Mouse (Mus musculus) frontal cortex, adult (tissue): ENCODE data around the gene Me1.
A peak's percentile ranks its signal among the peaks of the same experiment; 100 is the strongest.
"Not testable (repeated sequence)": the region's sequence is repeated elsewhere in the genome, so short reads cannot be mapped to it uniquely, and the experiment has no call there.

Source experiments
- ATAC-seq: cut with Nextera tagmentation; 2 replicates; pipeline ENCODE4 v1.9.2; 2017; ENCODE audit warnings: mild to moderate bottlenecking, moderate library complexity, mixed read lengths; ENCODE audit not compliant: low TSS enrichment

Me1 gene

DNA sequence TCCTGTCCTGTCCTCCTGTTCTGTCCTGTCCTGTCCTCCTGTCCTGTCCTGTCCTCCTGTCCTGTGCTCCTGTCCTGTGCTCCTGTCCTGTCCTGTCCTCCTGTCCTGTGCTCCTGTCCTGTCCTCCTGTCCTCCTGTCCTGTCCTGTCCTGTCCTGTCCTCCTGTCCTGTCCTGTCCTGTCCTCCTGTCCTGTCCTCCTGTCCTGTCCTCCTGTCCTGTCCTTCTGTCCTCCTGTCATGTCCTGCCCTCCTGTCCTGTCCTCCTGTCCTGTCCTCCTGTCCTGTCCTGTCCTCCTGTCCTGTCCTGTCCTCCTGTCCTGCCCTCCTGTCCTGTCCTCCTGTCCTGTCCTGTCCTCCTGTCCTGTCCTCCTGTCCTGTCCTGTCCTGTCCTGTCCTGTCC, 98.8 kb downstream of the Me1 start:
- not testable (repeated sequence) for ATAC-seq

DNA sequence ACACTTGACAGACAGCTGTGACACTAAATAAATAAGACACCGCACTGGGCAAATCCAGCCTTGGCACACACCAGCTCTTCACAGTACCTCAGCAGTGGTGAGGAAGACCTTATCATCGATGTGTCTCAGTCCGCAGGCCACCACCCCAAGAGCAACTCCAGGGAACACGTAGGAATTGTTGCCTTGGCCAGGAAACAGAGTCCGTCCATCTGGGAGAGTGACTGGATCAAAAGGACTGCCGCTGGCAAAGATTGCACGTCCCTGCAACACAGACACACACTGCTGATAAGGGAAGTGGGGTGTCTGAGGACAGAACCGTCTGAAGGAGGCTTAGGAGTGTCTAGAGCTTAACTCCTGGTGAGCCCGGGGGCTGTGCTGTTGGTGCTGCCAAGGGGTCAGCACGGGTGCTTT, 101.4 kb downstream of the Me1 start:
- not testable (repeated sequence) for ATAC-seq

DNA sequence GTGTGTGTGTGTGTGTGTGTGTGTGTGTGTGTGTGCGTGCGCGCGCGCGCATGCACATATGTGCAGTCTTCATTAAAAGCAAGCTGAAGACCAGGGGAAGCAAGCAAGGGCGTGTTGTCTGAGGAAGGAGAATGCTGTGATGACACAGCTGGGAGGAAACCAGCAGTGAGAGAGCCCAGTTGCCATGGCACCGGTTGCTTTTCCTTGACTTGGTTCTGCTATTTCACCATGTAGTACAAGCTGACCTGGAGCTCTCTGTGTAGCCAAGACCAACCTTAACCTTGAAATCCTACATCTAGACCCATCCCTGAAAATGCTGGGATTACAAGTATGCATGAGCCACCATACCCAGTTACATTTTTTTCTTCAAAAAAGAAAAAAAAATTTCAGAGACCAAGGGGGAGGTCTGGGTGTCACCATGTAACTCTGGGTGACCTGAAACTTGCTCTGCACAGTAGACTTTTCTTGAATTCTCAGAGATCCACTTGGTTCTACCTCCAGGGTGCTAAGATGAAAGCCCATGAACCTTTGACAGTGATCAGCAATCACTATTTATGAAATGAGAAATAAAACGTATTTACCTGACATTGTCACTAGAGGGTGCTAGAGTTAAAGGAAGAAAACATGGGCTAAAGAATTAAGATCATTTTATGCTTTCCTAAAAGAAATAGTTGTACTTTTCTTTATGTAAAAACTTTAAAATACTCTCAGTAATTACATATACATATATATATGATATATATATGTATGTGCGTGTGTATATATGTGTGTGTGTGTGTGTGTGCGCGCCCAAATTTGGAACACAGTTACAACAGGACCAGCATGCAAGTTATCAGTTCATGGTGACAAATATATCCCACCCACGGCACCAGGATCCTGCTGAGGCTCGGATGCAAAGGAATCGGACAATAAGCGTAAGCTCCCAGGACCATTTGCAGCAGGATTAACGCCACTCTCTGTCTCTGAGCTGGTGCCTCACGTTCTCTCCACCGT, 102.8 kb downstream of the Me1 start:
- peak; percentile 76 for ATAC-seq

DNA sequence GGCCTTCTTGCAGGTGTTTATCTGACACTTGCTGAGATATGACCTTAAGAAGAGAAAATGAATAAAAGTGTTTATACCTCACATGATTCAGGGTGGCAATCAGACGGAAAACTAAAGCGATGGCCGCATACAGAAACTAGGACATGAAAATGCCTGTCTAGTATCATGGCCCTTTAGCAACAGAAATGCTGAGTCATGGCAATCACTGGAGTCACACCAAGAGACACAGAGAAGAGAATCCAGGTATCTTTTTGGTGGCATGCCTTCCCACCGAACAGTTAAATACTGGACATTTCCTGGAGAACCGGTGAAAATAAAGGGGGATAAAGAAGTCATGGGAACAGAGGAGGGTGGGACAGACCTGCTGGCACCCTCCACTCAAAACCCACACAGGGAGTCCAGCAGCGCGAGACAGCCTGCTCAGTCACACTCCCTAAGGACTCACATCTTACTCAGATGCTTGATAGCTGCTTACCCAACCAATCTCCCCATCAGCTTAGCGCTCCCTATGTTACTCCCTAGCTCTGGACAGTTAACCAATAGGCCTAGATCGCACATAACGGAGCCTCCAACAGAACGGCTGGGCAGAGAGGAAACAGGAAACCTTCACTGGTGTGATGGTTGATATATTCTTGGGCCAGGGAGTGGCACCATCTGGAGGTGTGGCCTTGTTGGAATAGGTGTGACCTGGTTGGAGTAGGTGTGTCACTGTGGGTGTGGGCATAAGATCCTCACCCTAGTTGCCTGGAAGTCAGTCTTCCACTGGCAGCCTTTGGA, 108.5 kb downstream of the Me1 start:
- no peak for ATAC-seq

DNA sequence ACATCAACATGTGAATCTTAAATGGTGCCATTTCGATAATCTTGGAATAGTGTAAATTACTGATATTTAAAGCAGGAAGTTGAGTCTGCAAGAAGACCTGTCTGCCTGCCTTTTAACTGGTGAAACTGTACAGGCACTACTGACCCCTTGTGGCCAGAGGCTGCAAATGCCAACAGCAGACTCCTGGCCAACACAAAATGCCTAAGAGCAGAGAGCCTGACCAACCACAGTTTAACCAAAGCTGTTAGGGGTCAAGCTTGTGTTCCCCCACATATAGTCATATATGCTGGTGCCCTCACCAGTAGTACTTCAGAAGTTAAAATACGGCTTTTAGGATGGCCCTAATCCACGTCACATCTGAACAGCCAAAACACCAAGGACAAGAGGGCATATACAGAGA, 112.0 kb downstream of the Me1 start:
- peak; percentile 88 for ATAC-seq

DNA sequence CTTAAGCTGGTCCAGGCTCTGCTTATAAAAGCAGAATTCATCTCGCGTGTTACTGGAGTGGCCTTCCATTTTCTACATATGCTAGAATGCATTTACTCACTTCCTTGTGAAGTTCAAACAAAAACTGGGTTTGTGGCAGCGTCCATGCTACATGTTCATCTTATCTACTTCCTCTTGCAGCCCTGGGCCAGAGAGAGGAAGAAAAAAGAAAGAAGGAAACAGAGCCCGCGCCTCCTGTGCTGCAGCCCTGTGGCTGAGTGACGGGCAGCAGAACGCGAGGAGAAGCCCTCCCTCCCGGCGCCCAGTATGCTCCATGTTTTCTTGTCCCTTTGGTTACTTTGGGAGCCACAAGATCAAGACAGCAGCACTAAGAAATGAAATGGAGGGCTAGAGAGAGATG, 116.1 kb downstream of the Me1 start:
- no peak for ATAC-seq

DNA sequence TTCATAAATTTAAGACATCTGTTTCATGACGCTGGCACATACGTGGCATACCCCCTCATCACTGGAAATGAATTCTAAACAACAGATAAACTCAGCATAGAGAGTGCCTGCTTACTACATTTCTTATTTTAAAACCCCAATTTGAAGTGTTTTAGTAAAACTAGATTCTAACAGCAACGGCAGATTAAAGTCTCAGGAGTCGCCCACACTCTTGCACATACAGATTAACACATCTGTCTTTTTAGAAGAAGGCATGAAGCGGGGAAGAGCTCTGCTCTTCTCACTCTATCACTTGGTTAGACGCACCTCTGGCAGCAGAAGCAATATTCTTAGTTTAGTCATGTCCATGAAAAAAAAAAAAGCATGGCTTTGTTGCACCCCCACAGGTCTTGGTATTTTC, 120.6 kb downstream of the Me1 start:
- ATAC-seq: peak; percentile 18; the same call in 1 of the 2 replicates

DNA sequence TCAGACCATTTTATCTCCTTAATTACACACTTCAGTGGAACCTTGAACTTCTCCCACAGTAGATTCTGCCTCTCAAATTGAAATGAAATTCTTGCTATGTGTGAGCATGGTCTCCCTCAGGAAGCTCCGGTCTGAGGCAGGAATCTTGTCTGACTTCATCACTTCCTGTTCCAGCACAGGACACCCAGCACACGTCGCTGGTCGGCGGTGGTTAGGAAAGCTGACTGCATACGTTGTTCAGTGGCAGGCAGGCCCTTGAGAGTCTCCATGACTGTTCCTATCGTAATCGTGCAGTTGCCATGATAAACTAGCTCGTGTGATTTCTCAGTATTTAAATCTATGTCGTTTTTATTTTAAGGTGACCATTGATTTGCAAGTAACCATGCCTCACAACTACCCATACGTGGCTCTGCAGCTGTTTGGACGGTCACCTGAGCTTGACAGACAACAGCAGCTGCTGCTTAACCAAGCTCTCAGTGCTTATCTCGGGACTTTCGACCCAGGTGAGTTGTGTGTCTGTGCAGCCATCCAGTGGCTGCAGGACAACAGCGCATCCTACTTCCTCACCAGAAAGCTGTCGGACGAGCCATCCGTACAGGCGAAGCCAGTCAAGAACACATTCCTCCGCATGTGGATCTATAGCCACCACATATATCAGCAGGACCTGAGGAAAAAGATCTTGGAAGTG, 122.0 kb downstream of the Me1 start:
- ATAC-seq: no peak

DNA sequence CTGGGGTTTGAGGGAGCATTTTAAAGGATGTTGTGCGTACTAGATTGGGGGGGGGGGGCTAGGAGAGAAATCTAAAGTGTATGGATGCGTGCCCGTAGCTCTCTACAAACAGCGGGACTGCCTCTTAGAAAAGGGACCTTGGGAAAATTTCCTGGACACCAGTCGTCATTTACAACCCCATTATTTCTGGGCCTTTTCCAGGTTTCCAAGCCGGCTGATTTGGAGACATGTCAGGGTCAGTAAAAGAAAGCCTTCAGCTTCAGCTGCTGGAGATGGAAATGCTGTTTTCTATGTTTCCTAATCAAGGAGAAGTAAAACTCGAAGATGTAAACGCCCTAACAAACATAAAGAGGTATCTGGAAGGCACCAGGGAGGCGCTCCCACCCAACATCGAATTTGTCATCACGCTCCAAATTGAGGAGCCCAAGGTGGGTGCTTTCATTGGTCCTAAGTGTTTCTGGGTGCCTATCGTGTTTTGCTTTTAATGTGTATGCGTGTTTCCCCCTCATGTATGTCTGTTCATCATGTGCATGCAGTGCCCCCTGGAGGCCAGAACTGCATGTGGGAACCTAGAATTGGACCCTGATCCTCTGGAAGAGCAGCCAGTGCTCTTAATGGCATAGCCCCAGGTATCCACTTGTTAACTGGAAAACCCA, 123.0 kb downstream of the Me1 start:
- peak; percentile 38 for ATAC-seq

DNA sequence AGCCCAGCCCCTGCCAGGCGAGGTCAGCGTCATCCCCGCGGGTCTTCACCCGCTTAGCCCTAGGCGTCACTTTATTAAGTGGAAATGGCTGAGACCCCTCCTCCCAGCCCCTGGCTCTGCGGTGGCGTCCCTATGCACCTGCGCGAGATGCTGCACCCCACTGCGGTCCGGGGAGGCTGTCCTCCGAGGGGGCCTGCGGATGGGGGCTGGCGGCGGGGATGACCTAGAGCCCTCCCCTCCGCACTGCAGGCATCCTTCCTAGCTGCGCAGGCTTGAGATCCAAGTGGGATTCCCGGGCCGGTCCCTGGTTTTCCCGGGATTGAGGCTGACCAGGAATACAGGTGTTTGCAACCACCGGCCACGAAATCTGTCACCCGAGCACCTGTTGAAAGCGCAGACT, 123.6 kb downstream of the Me1 start:
- ATAC-seq: peak; percentile 33

DNA sequence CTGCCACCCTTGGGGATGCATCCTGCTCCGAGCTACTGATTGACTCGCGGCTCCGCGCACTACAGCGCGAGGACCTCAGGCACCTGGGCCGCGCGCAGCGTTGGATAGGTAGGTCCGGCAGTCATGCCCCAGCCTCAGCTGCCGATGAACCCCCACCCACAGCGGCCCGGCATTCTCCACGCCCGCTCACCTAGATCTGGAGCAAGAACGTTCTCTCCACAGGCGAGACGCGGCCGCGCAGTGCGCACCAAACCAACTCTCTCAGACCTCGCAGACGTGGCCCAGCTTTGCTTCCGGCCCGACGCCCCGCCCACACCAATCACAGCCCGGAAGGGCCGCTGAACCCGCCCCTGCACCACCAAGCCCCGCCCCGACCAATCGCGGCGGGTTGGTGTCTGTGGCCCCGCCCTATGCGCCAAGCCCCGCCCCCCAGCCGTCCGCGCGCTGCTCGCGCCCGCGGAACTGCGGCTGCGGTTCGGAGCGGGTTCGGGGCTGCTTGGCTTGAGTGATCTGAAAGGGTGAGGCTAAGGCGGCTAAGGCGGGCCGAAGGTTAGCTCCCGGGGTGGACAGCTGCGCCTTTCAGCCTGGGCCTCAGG, 124.1 kb downstream of the Me1 start, which contains the start of the genes Pgm3 and Rwdd2a:
Gene Pgm3, minus strand, starts transcription at position 303 of the 596 bp plus-strand sequence.
Gene Rwdd2a, plus strand, starts transcription at position 452 of the 596 bp plus-strand sequence.
- peak; percentile 88 for ATAC-seq

DNA sequence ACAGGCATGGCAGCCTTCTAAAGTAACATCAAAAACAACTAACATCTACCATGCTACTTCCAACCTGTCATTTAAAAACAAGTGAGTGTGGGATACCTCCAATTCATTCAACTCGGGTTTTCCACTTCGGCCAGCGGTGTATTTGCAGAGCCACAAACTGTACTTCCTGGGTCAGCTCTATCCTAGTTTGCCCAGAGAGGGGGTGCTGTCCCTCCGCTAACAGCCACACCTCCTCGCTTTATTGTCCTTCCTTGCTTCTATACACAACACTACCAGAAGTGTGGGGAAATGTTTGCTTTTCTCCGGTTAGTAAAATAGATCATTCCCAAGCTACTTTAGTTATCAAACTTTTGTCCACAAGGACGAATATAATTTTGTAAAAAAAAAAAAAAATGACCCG, 124.8 kb downstream of the Me1 start:
- no peak for ATAC-seq

DNA sequence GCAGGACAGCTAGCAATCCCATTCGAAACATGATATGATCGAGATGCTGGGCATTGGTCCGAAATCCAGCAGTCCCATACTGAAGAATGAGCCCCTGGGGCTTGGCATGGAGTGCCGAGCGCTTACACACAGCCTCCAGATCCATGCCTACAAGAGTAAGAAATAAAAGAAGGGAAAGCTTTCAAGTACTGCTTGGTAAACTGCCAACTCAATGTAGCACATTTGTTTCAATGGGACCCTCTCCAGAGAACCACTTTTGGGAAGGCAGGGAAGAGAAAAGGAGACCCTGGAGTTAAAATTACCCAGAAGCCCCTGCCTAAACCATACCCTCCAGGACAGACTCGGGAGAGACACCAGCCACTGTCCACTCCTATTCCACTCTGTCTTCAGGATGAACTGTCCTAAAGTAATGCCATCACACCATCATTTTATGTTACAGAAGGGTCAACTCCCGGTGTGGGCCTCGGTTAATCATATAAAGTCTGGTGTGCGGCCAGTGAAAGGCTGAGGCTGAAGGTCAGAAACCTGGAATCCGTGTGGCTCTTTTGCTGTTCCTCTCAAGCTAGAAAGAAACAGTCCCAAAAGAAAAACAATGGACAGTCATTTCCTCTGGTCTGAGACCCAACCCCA, 125.4 kb downstream of the Me1 start:
- ATAC-seq: no peak

DNA sequence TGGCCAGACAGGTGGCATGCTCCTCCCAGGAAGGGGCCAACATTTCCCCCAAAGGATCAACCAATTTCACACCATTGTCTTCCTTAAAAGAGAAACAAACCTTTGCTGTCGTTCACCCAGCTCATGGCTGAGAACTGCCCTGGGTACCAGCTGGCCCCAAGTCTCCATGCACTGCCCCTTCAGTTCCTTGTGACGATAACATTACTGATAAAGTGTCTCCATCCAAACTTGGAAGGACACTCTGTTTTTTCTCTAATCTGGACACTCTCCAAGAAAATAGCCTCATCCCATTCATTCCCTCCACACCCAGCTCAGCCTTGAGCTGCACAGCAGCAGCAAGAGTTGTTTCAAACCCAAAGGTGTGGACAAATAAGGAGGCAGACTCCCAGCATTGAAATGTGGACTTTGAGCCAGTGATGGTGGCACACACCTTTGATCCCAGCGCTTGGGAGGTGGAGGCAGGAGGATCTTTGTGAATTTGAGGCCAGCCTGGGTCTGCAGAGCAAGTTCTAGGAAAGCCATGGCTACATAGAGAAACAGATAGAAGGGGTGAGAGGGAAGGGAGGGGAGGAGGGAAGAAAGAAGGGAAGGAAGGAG, 126.3 kb downstream of the Me1 start:
- ATAC-seq: no peak

DNA sequence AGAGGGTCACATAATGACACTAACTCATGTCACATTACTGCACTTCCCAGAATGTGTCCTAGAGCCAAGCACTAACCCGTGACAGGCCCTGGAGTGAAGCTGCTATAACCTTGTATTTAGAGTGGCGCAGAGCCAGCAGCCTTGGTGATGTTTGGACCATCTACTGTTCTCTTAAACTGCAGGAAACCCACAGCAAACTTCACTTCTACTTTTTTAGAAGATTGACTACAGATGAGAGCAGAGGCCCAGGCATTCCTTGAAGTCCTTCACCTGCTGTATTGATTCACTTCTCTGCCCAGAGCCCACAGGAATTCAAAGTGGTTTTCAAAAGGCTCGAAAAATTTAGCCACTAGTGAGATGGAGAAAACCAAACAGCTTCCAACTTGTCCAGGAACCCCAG, 135.2 kb downstream of the Me1 start:
- no peak for ATAC-seq

DNA sequence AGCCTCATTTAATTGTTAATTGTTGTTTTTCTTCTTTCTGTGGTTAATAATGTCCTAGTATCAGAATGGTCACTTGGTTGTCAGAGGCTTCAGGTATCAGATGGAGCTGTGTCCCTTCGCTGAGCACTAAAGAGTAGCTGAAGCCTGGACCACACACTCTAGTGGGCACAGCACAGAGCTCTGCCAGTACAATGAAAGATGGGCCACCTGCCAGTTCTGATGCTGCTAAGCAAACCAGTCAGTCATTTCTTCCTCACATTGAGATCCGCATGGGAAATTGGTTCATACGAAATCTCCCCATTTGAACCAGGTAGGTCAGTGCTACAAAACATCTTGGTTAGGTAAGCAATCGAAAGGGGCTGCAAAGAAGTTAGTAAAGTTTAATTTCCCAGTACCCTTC, 141.1 kb downstream of the Me1 start:
- no peak for ATAC-seq

DNA sequence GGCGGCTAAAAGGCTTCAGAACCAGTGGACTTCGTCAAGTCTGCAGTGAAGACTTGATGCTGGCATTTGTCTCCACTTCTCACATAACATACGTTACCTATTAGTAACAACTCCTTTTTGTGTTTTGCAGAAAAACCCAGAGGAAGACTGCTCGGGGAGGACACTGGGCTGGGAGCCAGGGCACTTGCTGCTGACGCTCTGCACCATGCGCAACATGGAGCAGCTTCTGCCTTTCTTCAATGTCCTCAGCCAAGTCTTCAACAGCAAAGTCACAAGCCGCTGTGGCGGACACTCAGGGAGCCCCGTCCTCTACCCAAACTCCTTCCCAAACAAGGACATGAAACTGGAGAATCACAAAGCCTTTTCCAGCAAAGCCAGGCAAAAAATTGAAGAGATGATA, 141.9 kb downstream of the Me1 start:
- ATAC-seq: no peak

DNA sequence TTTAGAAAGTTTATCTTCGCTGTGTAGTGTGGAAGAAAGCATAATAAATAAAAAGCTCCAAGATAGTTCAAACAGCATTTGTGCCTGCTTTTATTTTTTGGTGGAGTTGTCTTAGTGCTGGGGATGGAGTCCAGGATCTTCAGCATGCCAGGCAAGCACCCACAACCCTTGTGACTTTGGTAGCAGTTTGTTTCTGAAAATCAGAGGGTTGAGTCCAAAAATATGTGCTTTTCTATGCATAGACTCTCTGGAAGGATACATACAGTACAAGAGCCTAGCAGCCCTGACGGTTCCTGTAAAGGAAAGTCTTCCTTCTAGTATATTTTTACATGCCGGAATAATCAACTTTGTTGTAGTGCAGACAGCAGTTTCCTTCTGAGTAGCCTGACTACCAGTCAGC, 145.0 kb downstream of the Me1 start:
- ATAC-seq: peak; percentile 73

DNA sequence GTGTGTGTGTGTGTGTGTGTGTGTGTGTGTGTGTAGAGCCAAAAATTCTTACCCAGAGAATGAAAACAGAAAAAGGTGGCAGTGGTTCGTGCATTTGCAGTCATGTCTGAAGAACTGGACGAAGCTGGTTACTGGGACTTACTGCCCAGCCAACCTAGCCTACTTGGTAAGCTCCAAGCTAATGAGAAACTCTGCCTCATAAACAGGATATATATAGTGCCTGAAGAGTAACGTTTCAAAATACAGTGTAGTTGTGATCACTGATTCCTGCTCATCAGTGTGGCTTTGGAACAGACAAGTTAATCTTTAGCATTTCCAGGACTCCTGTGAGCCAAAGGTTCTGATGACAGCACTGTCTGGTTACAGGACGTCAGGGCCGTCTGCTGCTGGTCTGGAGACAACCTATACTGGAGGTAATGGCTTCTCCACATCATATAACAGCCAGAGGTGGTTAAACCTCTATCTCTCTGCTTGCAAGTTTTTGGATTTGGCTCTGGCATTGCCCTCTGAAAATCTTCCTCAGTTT, 146.1 kb downstream of the Me1 start:
- no peak for ATAC-seq

DNA sequence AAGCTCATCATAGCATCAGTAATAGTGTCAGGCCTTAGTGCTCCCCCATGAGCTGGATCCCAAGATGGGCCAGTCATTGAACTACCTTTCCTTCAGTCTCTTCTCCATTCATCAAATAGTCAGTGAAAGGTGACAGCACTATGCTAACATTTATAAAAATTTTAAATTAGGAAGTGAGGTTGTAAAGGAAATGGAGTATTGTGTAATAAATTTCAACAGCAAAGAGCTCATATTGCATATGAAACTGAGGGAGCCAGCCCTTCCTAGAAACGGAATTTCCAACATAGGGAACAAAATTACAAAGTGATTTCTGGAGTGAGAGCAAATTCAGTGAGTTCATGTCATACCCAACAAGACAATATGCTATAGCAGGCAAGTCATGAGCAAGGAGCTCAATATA, 151.2 kb downstream of the Me1 start:
- no peak for ATAC-seq
